Mouse (Mus musculus) lung, postnatal 0 days (tissue): ENCODE results near the gene Trpm8.

Experiments used
- CTCF ChIP-seq: IDR thresholded peaks from 2 replicates; pipeline ENCODE4 v1.5.1; 2016; ENCODE audit warnings: antibody characterized with exemption, mild to moderate bottlenecking
- EP300 ChIP-seq: IDR thresholded peaks from 2 replicates; pipeline ENCODE4 v1.6.1; 2016; ENCODE audit warnings: antibody characterized with exemption, mild to moderate bottlenecking, control low read depth

- TF ChIP-seq EP300 (no peak), CTCF (no peak)
These were observed 41.5 kb upstream of the Trpm8 start for GRCm38 (mm10) chr1:88235894-88236415.
